Mouse (Mus musculus) heart, postnatal 4 days (tissue): ENCODE measurements around the gene Lrrc10. TPM values are rescaled to one million over a fixed set of nuclear protein-coding genes. Genes with fewer than 3 reads are reported as not detected.
"Not testable (repeated sequence)": the region's sequence is repeated elsewhere in the genome, so short reads cannot be mapped to it uniquely, and the experiment has no call there.

Experiments used
- DNase-seq: peaks from one replicate; pipeline ENCODE4 v3.0.0; 2021
- total RNA-seq, 2 experiments: library from RNA; stranded (reverse); gene quantifications; 2 replicates each; pipeline ENCODE4 v1.2.3; 2021

Lrrc10 gene
- total RNA-seq = 100 to 1,000 TPM; 102 to 106 TPM

DNA sequence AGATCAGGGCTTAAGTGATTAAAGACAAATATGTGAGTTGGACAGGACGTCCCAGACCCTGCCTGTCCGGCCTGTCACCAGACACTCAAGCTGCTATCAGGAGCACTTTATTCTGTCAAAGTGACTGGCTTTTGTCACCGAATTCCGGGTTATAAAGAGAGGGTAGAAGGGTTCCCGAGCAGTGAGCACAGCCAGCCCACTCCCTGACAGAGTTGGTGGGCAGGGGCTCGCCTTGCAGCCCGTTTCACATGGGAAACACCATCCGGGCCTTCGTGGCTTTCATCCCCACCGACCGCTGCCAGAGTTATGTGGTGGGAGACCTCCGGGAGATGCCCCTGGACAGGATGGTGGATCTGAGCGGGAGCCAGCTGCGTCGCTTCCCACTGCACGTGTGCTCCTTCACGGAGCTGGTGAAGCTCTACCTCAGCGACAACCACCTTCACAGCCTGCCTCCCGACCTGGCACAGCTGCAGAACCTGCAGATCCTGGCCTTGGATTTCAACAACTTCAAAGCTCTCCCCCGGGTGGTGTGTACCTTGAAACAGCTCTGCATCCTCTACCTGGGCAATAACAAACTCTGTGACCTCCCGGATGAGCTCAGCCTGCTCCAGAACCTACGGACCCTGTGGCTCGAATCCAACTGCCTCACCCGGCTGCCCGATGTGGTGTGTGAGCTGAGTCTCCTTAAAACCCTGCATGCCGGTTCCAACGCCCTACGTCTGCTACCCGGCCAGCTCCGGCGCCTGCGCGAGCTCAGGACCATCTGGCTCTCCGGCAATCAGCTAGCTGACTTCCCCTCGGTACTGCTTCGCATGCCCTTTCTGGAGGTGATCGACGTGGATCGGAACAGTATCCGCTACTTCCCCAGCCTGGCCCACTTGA lies at the start of gene Lrrc10:
Gene Lrrc10, plus strand, starts transcription at position 167 of the 882 bp plus-strand sequence.
- peak; percentile 67 for DNase-seq

- DNase-seq = no peak
These were observed 49.4 kb upstream of the Lrrc10 start for GRCm38 (mm10) chr10:116995584-116996235.

GRCm38 (mm10) chr10:116996236-116996600 lies 48.9 kb upstream of the Lrrc10 start:
- peak; percentile 78 for DNase-seq

GRCm38 (mm10) chr10:116998716-116999455 lies 46.3 kb upstream of the Lrrc10 start:
- DNase-seq = no peak

- DNase-seq = no peak
These were observed 44.2 kb upstream of the Lrrc10 start for GRCm38 (mm10) chr10:117000975-117001374.

- no peak for DNase-seq
These were observed 40.4 kb upstream of the Lrrc10 start for GRCm38 (mm10) chr10:117004695-117005094.

GRCm38 (mm10) chr10:117005707-117006464 lies 39.3 kb upstream of the Lrrc10 start:
- DNase-seq = no peak

GRCm38 (mm10) chr10:117009691-117010090 lies 35.5 kb upstream of the Lrrc10 start:
- DNase-seq = no peak

DNA sequence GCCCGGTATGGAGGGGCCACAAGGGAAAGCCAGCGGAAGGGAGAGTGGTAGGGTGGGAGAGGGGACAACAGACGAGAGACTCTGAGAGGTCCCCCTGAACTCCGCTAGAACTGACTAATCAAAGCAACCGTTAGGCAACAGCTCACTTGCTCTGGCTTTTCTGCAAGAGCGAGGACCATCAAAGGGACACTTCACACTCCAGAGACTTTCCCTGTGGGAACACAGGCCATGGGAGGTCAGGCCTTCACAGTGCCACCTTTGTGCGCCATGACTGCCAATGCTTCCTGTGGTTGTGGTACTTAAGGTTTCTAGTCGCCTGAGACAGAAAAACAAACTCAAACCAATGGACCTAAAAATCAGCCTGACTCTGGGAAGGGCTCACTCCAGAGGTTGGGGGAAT lies 34.1 kb upstream of the Lrrc10 start:
- no peak for DNase-seq

DNA sequence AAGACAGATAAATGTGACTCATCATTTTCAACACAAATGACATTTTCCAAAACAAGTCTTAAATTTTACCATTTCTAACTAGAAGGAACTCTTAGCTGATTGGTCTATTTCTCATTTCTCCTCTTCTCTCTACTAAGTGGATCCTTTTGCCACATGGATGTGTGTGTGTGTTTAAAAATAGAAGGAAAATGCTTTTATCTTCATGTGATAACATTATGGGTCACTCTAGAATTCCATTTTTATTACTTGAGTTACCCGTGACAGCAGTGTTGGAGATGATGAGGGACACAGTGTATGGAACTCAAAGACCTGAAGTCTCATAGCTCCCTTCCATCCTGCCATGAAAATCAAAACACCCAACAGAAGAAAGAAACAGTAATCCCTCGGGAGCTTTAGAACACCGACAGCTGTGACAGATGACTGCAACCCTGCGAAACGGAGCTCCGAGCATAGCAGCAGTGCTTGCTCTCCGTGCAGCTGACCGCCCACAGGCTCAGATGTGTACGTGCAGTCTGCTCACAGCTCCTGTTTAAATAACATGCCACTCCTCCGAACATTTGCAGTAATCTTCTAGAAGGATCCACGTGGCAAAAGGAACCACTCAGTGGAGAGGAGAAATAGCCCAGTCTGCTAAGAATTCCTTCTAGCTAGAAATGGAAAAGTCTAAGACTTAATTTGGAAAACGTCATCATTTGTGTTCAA lies 31.3 kb upstream of the Lrrc10 start:
- DNase-seq = peak; percentile 37

- no peak for DNase-seq
These were observed 30.6 kb upstream of the Lrrc10 start for GRCm38 (mm10) chr10:117014565-117014964.

- peak; percentile 46 for DNase-seq
These were observed 26.8 kb upstream of the Lrrc10 start for GRCm38 (mm10) chr10:117018281-117018840.

DNA sequence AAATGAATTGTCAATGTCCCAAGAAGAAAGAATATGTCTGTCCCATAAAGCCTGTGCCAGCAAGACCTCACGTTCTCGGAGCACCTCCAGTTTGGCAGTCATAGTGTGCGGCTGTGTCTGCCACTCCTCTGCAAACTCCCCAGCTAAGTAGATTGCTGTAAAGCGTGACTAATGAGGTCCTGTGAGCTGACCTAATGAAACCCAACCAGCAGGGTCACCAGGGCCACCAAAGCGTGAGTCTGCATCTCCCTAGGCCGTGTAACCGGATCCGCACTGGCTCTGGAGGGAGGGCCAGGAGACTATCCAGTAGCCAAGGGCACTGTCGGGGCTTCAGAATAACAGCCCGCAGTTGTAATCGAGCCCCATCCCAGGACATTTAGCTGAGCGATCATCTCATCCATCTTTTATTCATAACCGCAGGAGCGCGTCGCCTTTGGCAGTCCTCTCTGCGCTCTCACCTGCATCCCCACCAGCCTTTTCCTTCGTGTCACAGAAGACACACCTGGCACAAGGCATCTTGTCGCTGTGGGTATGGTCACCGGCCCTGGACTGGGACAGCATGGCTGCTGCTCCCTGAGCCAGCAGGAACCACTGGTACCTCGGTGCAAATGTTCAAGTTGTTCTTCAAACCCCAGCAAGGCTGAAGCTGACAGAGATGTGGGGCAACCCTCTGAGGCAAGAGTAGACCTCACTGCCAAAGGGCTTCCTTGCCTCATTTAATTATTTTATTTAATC lies 24.0 kb upstream of the Lrrc10 start:
- DNase-seq = no peak

DNA sequence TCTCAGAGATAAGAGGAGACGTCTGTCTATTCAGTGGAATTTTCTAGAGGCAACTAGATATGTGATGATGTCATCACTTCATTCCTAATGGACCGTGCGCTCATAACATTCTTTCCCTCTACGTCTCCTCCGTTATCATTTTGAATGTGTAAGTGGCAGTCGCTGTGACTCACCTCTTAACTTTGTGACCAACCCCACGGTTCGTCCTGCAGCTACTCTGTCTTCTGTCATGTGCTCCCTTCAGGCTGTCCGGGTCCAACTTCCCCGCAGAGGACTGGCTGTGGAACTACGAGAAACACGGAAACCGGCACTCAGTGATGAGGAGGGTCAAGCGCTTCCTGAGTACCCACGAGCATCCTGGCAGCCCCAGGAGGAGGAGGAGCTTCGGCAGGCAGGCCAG lies 21.4 kb upstream of the Lrrc10 start:
- DNase-seq = no peak

- not testable (repeated sequence) for DNase-seq
These were observed 19.4 kb upstream of the Lrrc10 start for GRCm38 (mm10) chr10:117025776-117026175.

GRCm38 (mm10) chr10:117026176-117026575 lies 19.0 kb upstream of the Lrrc10 start:
- no peak for DNase-seq

DNA sequence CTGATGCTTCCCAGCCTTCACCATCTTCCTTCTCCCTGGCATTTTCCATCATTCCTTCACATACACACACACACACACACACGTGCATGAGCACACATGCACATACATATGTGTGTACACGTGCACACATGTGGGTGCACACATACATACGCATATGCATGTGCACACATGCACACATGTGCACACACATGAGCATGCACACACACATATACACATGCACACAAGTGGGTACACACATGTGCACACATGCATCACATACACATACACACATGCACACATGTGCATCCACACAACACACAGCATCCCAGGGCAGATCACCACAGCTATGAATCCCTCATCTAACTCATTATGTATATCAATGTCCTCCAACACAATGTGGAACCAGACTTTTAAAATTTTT lies 14.0 kb upstream of the Lrrc10 start:
- no peak for DNase-seq

- peak; percentile 91 for DNase-seq
These were observed 11.4 kb upstream of the Lrrc10 start for GRCm38 (mm10) chr10:117033785-117034184.

DNA sequence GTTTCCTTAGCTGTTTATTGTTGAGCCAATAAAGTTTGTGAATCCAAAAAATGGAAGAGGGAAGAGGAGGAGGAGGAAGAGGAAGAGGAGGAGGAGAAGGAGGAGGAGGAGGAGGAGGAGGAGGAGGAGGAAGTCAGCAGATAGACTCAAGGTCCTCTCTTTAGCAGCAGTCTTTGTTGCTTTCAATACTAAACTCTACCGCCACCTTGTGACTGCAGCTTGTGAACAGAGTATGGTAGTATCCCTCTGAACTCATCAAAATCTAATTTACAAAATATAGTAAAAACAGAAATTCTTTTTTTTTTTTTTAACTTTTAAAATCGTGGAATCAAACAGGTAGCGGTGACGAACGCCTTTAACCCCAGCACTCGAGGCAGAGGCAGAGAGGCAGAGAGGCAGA lies 4.8 kb upstream of the Lrrc10 start:
- peak; percentile 44 for DNase-seq

DNA sequence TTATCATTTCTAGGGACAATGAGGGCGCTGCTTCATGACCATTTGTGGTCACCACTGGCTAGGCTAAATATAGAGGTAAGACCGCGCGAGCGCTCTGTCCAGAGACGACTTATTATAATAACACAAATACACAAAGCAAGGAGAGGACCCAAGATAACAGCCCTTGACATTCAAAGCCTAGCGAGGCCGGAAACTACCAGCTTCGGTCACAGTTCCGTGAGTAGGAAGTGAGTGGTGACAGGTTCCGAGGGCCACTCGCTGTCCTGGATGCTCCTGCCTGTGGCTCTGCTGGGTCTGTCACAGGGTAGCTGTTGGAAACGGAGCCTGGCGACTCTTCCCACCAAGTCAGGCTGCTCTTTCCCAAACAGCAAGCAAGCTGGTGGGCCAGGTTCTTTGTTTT lies 2.8 kb upstream of the Lrrc10 start:
- peak; percentile 76 for DNase-seq
